Mouse (Mus musculus) limb, embryonic 13.5 days (tissue): ENCODE measurements around the gene Samd9l. TPM values are rescaled to one million over a fixed set of nuclear protein-coding genes. Genes with fewer than 3 reads are reported as not detected.

Experiments
- polyA plus RNA-seq: library from polyadenylated mRNA; unstranded; fragments of >200 nt; fragmentation: Nextera tagmentation; extraction: Ambion mirVana; gene quantifications from 2 replicates; pipeline ENCODE4 v1.2.1, GENCODE M21; 2015

Samd9l gene
- polyA plus RNA-seq, 1 experiment from 2014 or later: 1.2 TPM

Other genes with a start within 250 kb of the Samd9l start
- 0.08 and 0.15 TPM in 2 replicates for gene Hepacam2, start 98.7 kb upstream of the Samd9l start, polyA plus RNA-seq
- 32.5 and 34.0 TPM in 2 replicates for gene Vps50, start 98.8 kb upstream of the Samd9l start, polyA plus RNA-seq